Mouse (Mus musculus) right cerebral cortex, postnatal 10 days (tissue): ENCODE measurements around the gene Trpc3.
"Not testable (repeated sequence)": the region's sequence is repeated elsewhere in the genome, so short reads cannot be mapped to it uniquely, and the experiment has no call there.

Source experiments
- DNase-seq, 2 experiments: peaks; one replicate each; pipeline ENCODE4 v3.0.0; 2021; ENCODE audit warnings: low spot score in 2 of 2

Trpc3 gene

DNA sequence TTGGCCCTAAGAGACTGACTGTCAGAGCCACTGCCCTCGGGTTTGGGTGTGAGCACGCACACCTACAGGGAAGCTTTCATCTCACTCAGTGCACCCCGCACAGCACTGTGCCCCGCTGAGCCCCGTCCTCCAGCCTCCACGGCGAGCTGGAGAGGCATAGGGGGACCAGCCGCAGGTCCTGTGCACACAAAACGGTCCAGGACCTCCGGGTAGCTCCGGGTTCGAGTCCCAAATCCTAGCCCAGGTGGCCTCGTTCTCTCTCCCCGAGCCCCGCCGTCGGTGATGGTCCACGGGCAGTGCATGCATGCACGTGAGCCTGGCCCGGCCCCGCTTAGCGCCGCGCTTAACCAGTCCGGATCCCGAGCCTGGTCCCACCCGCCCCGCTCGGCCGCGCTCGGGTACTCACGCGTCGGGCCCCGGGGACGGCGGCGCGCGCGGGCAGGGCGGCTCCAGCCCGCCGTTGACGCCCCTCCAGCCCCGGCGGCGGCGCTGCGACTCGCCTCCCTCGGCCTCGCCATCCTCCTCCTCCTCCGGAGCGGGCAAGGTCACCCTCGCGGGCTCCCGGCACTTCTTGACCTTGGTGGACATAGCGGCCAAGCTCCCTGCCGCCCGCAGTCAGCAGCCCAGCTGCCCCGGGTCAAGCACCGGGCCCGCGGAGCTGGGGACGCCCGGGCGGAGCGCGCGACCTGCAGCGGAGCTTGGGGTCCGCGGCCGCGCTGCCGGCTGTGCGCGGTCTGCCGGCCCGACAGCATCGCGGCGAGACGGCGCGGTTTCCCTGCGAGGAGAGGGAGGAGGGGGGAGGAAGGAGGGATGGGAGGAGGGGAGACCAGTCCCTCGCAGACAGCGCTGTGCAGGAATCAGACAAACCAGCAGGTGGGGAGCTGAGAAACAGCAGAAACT, at the start of gene Trpc3:
Gene Trpc3, minus strand, starts transcription at position 776 of the 900 bp plus-strand sequence.
- peak; percentile 77 to 78 for DNase-seq

GRCm38 (mm10) chr3:36738071-36738470, 48.1 kb upstream of the Trpc3 start:
- DNase-seq, result peak; percentile 33 to 48

GRCm38 (mm10) chr3:36733075-36733474, 43.1 kb upstream of the Trpc3 start:
- no peak for DNase-seq

DNA sequence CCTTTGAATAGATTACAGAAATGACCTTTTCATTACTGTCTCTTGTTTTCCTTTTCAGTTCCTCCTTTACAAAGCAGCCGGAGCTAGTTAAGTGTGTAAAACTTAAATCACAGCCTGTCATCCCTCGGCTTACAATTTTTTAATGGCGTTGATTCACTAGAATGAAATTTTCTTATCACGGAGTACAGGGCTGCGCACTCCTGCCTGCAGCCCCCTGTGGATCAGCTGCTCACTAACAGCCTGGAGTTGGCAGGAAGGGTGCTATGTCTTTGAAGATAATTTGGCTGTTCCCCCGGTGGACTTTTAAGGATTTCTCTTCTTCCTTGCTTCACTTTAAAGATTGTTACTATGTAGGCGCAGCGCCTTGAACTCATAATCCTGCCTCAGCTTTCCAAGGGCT, 36.6 kb upstream of the Trpc3 start:
- DNase-seq, result no peak

DNA sequence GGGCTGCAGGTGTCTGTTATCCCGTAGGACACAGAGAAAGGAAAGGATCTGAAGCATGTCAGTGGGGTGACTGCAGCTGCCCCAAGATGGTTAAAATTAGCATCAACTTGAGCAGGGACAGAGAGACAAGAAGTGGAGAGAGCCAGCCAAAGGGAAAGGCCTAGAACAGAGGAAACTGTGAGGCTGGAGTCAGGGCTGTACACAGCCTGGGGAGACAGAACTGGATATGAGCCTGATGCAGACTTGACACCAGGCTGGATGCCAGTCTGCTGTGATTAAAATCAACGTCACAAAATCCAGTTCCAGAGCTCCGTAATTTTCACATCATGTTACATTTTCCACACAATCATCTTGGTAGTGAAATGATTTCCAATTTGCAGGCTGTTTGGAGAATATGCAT, 31.9 kb upstream of the Trpc3 start:
- DNase-seq, result no peak

DNA sequence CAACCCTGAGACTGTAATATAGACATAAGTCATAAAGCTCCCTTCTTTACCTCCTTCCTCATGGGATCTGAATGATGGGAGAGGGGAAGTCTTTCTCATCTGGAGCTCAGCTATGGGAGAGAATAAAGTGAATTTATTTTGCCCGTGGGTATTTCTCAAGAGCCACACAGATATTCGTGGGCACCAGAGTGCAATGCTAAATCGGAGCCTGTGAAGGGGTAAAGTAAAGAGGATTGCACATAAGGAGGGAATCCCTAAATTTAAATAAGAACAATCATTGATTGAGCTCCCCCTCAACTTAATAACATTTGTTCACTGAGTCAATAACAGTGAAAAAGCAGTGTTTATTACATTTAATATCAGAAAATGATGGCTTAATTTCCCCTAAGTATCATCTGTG, 19.6 kb upstream of the Trpc3 start:
- no peak for DNase-seq

DNA sequence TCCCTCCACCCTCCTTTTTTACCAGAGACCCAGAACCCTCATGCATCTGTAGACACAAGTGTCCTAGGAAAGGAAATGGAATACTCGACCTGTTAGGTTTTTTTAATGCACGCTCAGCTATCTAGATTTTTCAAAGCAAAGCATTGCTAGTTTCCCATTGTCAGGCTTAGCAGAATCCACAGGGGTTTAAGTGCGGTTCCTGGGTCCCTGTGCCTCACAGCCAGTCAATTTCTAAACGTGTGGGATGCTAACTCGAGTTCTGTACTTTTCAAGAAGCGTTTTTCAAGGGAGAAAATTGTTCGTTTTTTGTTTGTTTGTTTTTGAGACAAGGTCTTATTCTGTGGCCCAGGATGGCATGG, 304 bp upstream of the Trpc3 start:
- no peak for DNase-seq

GRCm38 (mm10) chr3:36688874-36689273, 1.1 kb downstream of the Trpc3 start:
- peak; percentile 66 to 74 for DNase-seq

DNA sequence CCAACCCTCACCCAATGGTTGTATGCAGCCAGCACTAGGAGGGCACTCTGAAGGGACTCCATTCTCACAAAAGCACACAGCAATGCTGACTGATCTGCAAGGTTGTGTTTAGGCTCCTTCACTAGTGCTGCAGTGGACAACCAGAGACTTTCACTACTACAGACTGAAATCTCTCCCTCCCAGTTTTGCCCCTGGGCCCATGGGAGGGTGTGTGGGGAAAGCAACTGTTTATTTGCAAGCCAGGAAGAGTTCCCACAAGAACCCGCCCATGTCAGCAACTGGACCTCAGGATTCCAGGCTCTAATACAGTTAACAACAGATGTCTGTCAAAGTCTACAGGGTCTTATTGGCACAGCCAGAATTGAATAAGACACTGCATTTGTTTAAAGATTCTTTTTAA, 14.1 kb downstream of the Trpc3 start:
- DNase-seq, result no peak

- DNase-seq, result no peak
Observed at GRCm38 (mm10) chr3:36667814-36668213, 22.2 kb downstream of the Trpc3 start.

DNA sequence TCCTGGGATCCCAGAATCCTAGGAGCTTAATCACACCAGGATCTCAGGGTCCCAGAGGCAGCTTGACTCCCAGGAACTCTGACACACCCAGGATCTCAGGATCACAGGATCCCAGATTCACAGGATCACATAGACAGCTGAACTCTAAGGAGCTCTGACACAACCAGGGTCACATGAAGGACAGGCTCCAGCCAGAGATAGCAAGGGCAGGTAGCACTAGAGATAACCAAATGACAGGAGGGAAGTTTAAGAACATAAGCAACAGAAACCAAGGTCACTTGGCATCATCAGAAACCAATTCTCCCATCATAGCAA, 44.8 kb downstream of the Trpc3 start:
- not testable (repeated sequence) for DNase-seq

DNA sequence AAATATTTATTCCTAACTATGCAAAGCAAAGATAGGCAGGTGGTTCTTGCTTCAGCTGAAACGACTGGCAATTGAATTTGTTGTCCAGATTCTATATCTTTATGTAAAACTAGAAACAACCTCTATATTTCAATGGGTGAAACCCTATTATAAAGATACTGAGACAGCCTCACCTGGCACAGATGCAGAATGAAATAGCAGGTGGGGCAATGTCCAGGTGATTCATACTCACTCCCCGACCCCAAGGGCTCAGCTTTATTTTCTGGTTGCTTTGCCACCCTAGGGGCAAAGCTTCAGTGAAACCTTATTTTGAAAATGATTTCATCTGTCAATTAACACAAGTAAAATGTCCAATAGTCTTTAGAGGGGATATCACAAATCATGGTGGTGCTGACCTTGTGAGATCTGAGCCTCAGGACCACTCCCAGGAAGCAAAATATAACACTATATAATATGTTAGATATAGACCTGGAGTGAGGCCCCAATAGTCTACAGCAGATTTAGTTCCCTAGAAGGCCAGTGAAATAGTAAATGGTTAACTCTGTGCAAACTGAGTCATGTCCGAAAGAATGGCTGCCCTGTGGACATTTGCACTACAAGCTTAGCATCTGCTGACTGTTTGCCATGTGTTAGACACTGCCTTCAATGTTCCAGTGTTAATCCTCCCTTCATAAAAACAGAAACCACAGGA, 45.3 kb downstream of the Trpc3 start:
- DNase-seq, result no peak

DNA sequence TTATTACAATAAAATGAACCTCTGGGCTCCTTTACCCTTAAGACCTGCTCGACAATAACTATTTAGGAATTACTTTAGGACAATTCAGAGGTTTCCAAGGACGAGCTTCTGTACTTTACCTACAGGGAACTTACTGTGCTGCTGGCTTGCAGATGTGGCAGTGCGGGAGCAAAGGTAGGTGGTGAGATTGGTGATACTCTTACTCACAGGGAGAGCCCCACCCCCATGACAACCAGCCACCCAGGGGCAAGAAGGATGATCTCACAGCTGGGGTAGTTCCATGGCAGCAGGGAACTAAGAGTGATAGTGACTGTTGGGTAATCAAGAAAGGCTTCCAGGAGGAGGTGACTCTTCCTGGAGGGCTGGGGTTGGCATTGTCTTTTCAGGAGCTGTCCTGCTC, 46.6 kb downstream of the Trpc3 start:
- no peak for DNase-seq

DNA sequence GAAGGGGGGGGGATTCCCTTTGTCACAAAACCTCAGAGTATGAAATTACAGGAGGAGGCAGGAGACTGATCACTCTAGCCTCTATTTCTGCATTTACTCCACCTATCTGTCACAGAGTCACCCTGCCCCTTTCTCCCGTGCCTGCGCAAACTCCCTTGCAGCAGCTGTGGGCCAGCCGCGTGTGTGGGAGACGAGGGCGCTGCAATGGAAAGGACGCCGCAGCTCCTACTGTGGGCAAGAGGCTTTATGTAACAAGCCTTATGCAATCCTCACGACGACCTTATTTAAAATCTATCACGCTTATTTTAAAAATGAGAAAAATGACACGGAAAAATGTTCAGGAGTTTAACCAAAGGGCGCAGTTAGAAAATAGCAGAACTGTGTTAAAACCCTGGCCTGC, 47.2 kb downstream of the Trpc3 start:
- no peak for DNase-seq

- DNase-seq, result no peak
Observed at GRCm38 (mm10) chr3:36640787-36641186, 49.2 kb downstream of the Trpc3 start.

DNA sequence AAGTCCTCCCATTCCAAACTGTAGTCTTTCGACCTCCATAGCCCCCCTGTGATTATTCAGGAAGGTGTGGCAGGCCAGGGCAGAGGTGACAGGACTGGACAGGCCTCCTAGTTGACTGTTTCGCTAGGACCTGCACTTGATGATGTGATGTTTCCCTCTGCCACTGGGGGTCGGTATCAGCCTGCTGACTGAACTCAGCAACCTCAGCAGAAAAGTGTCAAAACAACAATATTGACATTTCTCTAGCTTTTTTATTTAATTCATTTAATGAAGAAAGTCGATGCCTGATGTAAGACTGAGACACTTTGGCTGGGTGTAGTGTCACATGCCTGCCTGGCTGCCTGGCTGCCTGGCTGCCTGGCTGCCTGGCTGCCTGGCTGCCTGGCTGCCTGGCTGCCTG, 54.5 kb downstream of the Trpc3 start:
- peak; percentile 58 to 70 for DNase-seq

DNA sequence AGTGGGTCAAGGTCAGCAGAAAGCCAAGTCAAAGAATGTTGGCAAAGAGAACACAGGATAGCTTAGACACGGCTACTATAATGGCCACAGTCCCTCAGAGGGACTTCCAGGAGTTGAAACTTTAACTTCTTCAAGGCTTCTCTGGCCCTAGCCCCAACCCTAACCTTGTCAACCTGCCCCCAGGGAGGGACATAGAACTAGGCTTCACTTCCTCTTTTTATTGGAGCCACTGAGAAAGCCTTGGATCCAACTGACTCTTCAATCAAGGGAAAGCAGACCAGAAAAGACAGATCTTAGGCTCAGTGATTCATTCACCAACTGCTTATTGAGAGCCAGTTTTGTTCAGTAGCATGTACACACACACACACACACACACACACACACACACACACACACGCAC, 63.2 kb downstream of the Trpc3 start:
- no peak for DNase-seq

DNA sequence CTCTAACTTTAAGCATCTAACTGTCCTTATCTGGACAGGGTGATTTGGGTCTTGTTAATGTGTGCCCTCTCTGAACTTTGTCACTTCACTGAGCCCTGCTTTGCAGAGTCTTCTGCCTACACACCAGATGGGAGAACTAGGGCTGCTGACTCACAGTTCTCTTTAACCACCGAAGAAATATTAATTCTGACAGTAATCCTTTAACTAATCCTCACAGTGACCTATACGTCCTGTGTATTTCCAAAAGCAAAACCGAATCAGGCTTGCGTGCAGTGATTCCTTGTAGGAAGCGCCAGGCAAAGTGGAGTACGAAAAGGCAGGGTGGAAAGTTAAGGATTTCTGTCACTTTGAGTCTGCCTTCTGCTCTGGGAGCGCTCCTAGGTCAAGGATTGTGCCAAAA, 71.8 kb downstream of the Trpc3 start:
- no peak for DNase-seq

GRCm38 (mm10) chr3:36613908-36614255, 76.1 kb downstream of the Trpc3 start:
- peak; percentile 35 to 42 for DNase-seq

DNA sequence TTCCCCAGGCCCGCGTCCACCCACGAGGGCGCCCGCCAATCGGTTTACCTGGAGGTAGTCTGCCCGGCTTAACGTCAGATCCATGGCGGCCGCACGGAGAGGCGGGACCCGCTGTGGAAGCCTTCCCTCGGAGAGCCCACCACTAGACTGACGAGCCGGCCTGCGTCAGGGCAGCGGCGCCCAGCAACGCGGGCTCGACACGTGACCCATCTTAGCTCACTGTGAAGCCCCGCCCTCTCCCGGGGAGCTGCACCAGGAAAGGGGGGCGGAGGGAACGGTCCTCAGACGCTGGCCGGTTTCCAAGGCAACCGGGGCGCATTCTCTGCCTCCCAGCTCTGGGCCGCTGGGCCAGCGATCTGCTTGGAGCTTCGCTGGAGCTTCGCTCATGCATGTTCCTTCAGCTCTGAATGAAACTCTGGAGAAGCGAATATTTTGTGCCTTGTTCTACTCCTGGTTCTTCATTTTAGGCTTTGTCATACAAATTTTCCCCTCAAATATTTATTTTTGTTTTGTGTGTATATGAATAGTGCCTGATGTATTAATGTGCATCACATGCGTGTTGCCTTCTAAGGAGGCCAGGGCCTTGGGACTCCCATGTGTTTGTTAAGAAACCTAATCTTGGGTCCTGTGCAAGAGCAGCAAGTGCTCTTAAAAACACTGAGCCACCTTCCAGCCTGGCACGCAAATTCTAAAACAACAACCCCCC, 76.6 kb downstream of the Trpc3 start, which contains the start of gene Bbs7:
Gene Bbs7, minus strand, starts transcription at position 276 of the 706 bp plus-strand sequence.
- DNase-seq, result peak; percentile 98 to 99

- DNase-seq, result no peak
Observed at GRCm38 (mm10) chr3:36612687-36613086, 77.3 kb downstream of the Trpc3 start.

DNA sequence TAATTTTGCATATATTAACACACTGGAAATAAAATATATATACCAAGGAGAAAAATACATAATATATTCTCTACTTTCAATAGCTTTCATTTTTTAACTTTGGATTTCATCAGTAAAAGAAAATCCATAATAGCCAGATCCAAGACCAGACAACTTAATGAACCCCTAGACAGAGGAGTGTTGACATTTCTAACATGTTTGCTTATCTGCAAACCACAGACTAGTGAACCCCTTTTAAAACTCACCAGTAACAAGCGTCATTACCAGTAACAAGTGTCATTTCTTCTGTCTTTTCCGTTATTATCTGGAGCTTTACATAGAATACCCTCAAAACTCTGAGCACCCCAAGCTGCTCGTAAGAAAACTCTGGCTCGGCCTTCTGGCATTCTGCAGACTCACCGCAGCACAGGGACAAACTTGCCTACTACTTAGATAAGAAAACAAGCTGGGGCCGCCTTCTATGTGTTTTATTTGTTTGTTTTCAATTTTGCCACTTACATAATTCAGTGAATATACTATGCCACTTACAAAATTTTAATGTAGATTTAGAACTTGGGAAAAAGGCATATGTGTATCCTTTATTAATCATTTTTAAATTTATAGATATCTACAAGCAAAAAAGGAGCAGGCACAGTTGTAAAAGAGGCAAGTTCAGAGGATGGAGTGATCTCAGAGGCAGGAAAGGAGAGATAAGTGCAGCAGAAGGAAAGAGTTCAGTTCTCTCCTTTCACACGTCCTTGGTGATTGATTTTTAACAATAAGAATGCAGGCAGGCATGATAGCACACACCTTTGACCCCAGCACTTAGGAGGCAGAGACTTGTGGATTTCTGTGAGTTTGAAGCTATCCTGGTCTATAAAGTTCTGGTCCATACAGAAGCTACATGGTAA, 83.8 kb downstream of the Trpc3 start:
- DNase-seq, result no peak
